In the genomic region with DNA sequence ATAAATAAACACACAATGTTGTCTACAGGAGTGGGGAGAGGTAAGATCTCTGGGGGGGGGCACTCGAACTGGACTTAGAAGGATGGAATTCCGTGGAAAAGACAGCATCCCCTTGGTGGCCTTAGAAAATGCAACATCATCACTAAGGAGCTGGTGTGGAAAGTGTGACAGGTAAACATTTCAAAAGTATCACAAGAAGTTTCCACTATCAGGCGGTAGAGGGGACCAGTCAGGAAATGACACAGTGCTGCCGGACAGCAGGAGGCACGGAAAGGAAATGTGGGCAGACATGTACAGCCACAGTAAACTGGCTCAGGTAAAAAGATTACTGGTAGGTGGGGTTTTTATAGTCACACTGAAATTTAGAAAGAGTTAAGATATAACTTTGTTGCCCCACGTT, we compare ENCODE assay signal across 11 mouse cellular contexts.
"Had no signal": no experiment of that assay in that cellular context is flagged by ENCODE, and none has a peak within 500 bp of the region (broad histone marks: within the 10 kb centered on the region; RNA-seq: fewer than 3 reads in every experiment).

No protein-coding gene starts in this region.

- H3K27me3 ChIP-seq: kidney, embryonic 15.5 days; limb, embryonic 13.5 days; neural tube, embryonic 12.5 days had no signal

- H3K36me3 ChIP-seq: kidney, embryonic 15.5 days; limb, embryonic 13.5 days; midbrain, embryonic 10.5 days; neural tube, embryonic 12.5 days had no signal

- DNase-seq: kidney, adult 18-20 months; kidney, postnatal 14 days; left cerebral cortex, postnatal 4 days; lung, adult 18-20 months; midbrain, embryonic 14.5 days; thymus, adult 18-20 months; thymus, postnatal 4 days had no signal
